Mouse (Mus musculus) midbrain, embryonic 14.5 days (tissue): ENCODE data around the gene Zic1. TPM values are rescaled to one million over a fixed set of nuclear protein-coding genes. Genes with fewer than 3 reads are reported as not detected.

Source experiments
- ATAC-seq: fragments of 200-750 bp; cut with Nextera tagmentation; 2 replicates; pipeline ENCODE4 v1.8.0; 2017; ENCODE audit warnings: moderate number of reproducible peaks, moderate library complexity; ENCODE audit not compliant: low FRiP score, low TSS enrichment
- DNase-seq: peaks from one replicate; pipeline ENCODE4 v3.0.0-alpha.2; 2015
- H3K27ac ChIP-seq: fragments of 300-500 bp; sonication (generic); replicated peaks from 2 replicates; pipeline ENCODE4 v1.5.1; 2014; ENCODE audit warnings: mild to moderate bottlenecking, low read depth, low read length, moderate library complexity
- H3K27me3 ChIP-seq: fragments of 300-500 bp; sonication (generic); 2 replicates; pipeline ENCODE4 v1.6.1; 2014; ENCODE audit warnings: low read length, control low read depth, mixed read lengths; ENCODE audit not compliant: control insufficient read depth, insufficient read depth
- H3K36me3 ChIP-seq: fragments of 300-500 bp; sonication (generic); 2 replicates; pipeline ENCODE4 v1.6.1; 2014; ENCODE audit warnings: low read length, control low read depth; ENCODE audit not compliant: control insufficient read depth, insufficient read depth
- H3K4me1 ChIP-seq: fragments of 300-500 bp; sonication (generic); 2 replicates; pipeline ENCODE4 v1.6.1; 2014; ENCODE audit warnings: mild to moderate bottlenecking, antibody characterized with exemption, low read length, control low read depth; ENCODE audit not compliant: control insufficient read depth, insufficient read depth
- H3K4me2 ChIP-seq: fragments of 300-500 bp; sonication (generic); 2 replicates; pipeline ENCODE4 v1.6.1; 2014; ENCODE audit warnings: mild to moderate bottlenecking, low read length, moderate library complexity
- H3K4me3 ChIP-seq: fragments of 300-500 bp; sonication (generic); replicated peaks from 2 replicates; pipeline ENCODE4 v1.5.1; 2014; ENCODE audit warnings: low read depth, low read length
- H3K9ac ChIP-seq: fragments of 300-500 bp; sonication (generic); replicated peaks from 2 replicates; pipeline ENCODE4 v1.6.1; 2014; ENCODE audit warnings: mild to moderate bottlenecking, low read length, moderate library complexity
- H3K9me3 ChIP-seq: fragments of 300-500 bp; sonication (generic); 2 replicates; pipeline ENCODE4 v1.6.1; 2016; ENCODE audit warnings: low read length, control low read depth, mixed read lengths; ENCODE audit not compliant: control insufficient read depth
- WGBS: fragments of 180-500 bp; shearing (Covaris S2); extraction: QIAGEN DNeasy Blood & Tissue Kit; methylation state at CpG from one replicate; pipeline ENCODE4 v1.1.7; 2014; 5-methylcytosine and 5-hydroxymethylcytosine counted together
- polyA plus RNA-seq: library from polyadenylated mRNA; unstranded; fragments of >200 nt; fragmentation: Nextera tagmentation; extraction: Ambion mirVana; gene quantifications from 2 replicates; pipeline ENCODE4 v1.2.1, GENCODE M21; 2014

Zic1 gene
- polyA plus RNA-seq, 1 experiment from 2014 or later = 17.8 TPM

DNA sequence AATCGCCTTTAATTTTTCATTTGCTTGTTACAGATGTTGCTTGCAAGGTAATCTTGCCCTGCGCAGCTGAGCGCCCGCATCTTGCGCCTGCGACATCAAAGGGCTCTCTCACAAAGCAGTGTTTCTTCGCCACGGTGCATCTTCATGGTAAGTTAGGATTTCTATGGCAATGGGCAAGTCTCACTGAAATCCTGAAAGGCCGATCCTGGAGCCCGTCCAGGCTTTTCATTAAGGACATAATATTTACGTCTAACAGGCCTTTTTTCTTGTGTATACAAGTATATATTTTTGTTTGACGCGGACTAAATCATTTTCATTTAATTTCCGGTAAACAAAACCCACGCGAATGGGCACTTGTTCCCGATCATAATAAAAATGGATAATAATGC is 20.9 kb upstream of the Zic1 start:
- ATAC-seq = 0 out of 2 replicates have a peak, but pooled peaks have one; percentile 19
- 2% methylated on average over 17 of the region's 17 CpGs for WGBS
- H3K36me3 ChIP-seq = no peaks in the 10 kb centered on the region

DNA sequence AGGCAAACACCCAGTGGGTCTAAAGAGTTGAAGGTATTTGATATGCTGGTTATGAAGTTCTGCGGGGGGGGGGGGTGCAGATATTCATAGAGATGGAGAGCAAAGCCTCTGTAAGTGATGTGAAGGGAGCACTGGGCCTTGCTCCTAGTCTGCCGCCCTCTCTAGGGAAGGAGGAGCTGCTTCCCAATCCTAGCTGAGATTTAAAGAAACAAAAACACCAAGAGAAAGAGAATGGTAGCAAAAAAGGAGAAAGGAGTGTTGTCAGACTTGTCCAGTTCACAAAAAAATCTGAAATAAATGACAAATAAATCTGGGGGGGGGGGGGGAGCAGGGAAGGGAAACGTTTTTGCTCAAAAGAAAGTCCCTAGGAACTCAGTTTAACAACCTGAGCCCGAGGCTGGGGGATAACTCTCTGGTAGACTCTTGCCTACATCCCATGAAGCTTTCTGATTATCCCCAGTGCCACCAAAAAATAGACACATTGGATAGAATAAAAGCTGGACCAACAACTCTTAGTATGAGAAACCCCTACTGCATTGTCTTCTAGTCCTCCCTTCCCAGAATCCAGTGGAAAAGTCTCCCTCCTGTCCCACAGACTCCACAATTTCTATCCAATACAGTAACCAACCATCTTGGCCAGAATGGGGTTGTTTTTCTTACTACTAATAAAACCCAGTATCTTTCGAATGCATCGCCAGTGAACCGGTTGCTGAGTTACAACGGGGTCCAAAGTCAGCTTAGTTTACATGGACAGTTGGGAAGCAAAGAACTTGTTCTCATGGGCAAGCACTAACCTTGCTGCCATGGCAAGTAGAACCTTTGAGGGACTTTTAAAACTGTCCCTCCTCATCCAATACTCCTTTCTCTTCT is 20.2 kb upstream of the Zic1 start:
- H3K27me3 ChIP-seq = peaks cover 67% of the 10 kb centered on the region
- H3K9me3 ChIP-seq = no peaks in the 10 kb centered on the region
- H3K4me1 ChIP-seq = no peaks in the 10 kb centered on the region
- no peak overlapping the region for H3K9ac ChIP-seq
- no peak for ATAC-seq
- H3K4me3 ChIP-seq = no peak overlapping the region
- no peaks in the 10 kb centered on the region for H3K36me3 ChIP-seq
- H3K4me2 ChIP-seq = peak overlapping the region; percentile 33
- WGBS = 5% methylated on average over 8 of the region's 8 CpGs
- DNase-seq = no peak
- peak overlapping the region; percentile 71 for H3K27ac ChIP-seq

More for the DNA sequence above, 20.9 kb upstream of the Zic1 start:
- peak overlapping the region; percentile 71 for H3K27ac ChIP-seq
- H3K4me1 ChIP-seq = no peaks in the 10 kb centered on the region
- peak overlapping the region; percentile 33 for H3K4me2 ChIP-seq
- peaks cover 74% of the 10 kb centered on the region for H3K27me3 ChIP-seq
- H3K9ac ChIP-seq = no peak overlapping the region
- peak; percentile 80 for DNase-seq
- no peak overlapping the region for H3K4me3 ChIP-seq
- no peaks in the 10 kb centered on the region for H3K9me3 ChIP-seq

DNA sequence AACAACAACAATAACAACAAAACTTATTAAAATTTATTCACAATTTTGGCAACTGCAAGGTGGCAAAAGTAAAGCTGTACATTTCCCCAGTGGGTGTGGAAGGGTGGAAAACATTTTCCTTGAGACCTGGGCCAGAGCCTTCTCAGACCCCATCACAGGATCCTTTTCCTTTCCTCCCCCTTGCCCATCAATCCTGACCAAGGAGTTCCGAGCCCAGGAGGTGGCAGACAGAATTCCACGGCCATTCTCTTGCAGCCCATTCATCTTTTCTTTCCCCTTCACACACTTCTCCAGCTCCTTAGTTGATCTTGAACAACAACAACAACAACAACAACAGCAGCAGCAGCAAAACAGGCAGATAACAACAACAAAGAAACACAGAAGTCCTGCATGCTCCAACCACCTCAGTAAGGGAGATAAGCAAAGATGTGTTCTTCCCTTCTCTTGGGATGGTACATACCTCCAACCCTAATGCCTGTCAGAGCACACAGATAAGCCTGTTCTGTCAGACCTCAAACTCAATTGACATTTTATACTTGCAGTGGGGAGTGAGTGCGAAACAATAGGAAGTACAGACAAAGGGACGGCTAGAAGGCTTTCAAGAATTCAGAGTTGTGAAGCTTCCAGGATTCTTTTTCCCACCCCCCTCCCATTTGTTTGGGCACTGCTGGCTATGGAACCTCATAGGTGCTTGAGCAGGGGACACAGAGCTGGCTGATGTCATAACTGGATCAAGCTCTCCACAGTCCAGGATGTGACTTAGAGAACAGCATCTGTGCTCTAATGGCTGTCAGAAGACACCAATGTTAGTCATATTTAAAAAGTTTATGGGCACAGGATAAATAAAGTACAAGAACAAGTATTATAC is 19.3 kb upstream of the Zic1 start:
- Histone ChIP-seq H3K36me3 (no peaks in the 10 kb centered on the region), H3K4me2 (peak overlapping the region; percentile 59), H3K27ac (peak overlapping the region; percentile 71), H3K4me3 (no peak overlapping the region), H3K4me1 (no peaks in the 10 kb centered on the region), H3K27me3 (peaks cover 65% of the 10 kb centered on the region), H3K9me3 (no peaks in the 10 kb centered on the region), H3K9ac (no peak overlapping the region)
- ATAC-seq = no peak
- DNase-seq = no peak
- WGBS = 10% methylated on average over 4 of the region's 4 CpGs

DNA sequence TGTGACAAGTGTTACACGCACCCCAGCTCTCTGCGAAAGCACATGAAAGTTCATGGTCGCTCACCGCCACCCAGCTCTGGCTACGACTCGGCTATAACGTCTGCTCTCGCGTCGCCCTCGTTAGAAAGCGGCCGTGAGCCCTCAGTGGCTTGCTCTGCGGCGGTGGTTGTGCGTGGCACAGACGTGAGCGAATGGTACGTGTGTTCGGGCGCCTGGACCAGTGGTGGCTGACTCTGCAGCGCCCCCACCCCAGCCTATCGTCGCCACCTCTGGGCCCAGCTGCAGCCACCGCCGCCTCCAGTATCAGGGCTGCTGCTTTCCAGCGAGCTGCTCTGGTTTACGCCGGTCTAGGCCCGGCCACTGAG is 18.5 kb upstream of the Zic1 start:
- Histone ChIP-seq H3K9ac (peak overlapping the region; percentile 65; the same call in 1 of the 2 replicates), H3K4me1 (no peaks in the 10 kb centered on the region), H3K4me2 (peak overlapping the region; percentile 59), H3K4me3 (peak overlapping the region; percentile 45), H3K9me3 (no peaks in the 10 kb centered on the region), H3K36me3 (no peaks in the 10 kb centered on the region), H3K27me3 (peaks cover 65% of the 10 kb centered on the region), H3K27ac (peak overlapping the region; percentile 89)
- DNase-seq (peak; percentile 69), ATAC-seq (peak; percentile 22; the same call in 1 of the 2 replicates)
- WGBS = 2% methylated on average over 30 of the region's 30 CpGs

DNA sequence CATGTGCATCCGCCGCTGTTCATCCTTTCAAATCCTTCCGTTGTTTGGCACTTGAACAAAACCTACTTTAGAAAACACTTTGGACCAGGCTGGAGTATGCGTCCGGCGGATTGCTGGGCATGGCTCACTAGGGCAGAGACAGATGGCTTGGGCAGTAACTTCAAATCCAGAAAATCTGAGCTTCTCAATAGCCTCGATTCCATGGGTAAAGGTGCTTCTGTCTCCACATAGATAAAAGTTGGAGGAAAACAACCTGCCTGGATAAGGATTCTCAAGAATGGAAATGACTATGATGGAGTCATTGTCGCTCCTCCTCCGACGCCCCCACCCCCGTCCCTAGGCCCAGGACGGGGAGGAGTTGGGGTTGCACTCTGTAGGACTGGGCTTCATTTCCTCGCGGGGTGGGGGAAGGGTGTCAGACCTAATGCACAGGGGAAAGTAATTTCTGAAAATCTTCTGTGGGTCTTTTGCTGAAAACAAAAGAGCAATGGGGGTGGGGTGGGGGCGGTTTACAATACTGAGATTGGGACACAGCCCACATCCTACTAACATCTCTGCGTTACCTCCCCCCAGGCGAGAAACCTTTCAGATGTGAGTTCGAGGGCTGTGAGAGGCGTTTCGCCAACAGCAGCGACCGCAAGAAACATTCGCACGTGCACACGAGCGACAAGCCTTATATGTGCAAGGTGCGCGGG is 18.0 kb upstream of the Zic1 start:
- Histone ChIP-seq H3K4me1 (0 out of 2 replicates have a peak, but pooled peaks cover 2% of the 10 kb centered on the region), H3K4me3 (peak overlapping the region; percentile 45), H3K9me3 (no peaks in the 10 kb centered on the region), H3K9ac (peak overlapping the region; percentile 65; the same call in 1 of the 2 replicates), H3K4me2 (peak overlapping the region; percentile 59), H3K27ac (peak overlapping the region; percentile 89), H3K36me3 (no peaks in the 10 kb centered on the region), H3K27me3 (peaks cover 65% of the 10 kb centered on the region)
- DNase-seq (peak; percentile 63), ATAC-seq (no peak)
- 2% methylated on average over 28 of the region's 28 CpGs for WGBS

DNA sequence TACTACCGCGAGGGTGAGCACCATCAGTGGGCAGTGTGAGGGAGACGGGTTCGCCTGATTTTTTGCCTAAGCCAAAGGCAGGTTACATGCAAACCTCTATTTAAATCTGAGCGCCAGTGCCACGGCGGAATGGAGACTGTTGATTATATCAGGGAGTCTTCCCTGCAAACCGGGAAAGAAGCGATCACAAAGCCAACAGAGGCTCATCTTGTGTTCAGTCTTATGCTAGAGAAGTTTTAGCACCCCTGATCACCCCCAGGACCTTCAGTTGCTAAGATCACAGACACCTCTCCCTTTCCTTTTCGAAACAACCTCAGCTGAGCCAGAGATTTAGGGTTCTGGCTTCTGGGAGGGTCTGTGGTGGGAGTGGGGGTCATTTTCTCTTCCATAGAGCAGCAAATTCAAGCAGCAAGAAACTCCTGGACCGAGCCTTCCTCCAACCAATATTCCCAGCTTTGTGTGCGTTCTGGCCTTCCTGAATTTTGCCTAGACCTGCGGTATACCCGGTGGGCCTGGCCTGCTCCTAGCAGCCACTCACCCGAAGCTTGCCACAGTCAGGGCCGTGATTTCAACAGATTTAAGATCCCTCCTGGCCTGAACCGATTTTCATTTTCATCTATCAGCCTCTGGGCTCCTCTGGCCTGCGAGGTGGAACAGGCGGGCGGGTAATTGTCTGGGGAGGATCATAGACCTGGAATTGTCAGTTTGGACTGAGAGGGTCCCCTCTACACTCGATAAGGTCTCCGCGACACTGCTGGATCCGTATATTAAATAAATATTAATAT is 17.1 kb upstream of the Zic1 start:
- H3K4me3 ChIP-seq = peak overlapping the region; percentile 45
- peaks cover 65% of the 10 kb centered on the region for H3K27me3 ChIP-seq
- no peaks in the 10 kb centered on the region for H3K9me3 ChIP-seq

DNA sequence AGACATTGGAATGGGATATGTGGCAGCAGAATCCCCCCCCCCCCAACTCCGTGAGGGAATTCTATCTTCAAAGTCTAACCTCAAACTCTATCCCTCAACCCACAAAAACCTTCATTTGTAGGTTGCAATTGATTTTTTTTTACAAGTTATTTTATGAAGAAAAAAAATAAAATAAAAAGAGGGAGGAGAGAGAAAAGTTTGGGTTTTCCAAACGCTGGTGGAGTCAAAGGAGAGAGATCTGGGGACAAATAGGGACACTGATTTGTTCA is 16.4 kb upstream of the Zic1 start:
- DNase-seq (no peak), ATAC-seq (no peak)
- Histone ChIP-seq H3K9me3 (no peaks in the 10 kb centered on the region), H3K4me1 (0 out of 2 replicates have a peak, but pooled peaks cover 6% of the 10 kb centered on the region), H3K27ac (peak overlapping the region; percentile 89), H3K4me2 (peak overlapping the region; percentile 59), H3K36me3 (no peaks in the 10 kb centered on the region), H3K4me3 (peak overlapping the region; percentile 45), H3K9ac (peak overlapping the region; percentile 65), H3K27me3 (peaks cover 64% of the 10 kb centered on the region)
- 5% methylated on average over 2 of the region's 2 CpGs for WGBS

More for the DNA sequence above, 17.1 kb upstream of the Zic1 start:
- no peaks in the 10 kb centered on the region for H3K36me3 ChIP-seq
- H3K4me2 ChIP-seq = peak overlapping the region; percentile 59
- H3K9ac ChIP-seq = peak overlapping the region; percentile 65
- WGBS = 5% methylated on average over 24 of the region's 24 CpGs
- H3K27ac ChIP-seq = peak overlapping the region; percentile 89
- no peak for ATAC-seq
- 0 out of 2 replicates have a peak, but pooled peaks cover 6% of the 10 kb centered on the region for H3K4me1 ChIP-seq
- no peak for DNase-seq
